In genomic region chr8:44025926-44026325, GRCm38 (mm10) we compare ENCODE assay signal across 9 mouse cellular contexts.
DNase-seq lines count a peak whose midpoint lies in the region; ATAC-seq and TF ChIP-seq lines count a peak whose summit lies in the region.
"Had no signal": no experiment of that assay in that cellular context is flagged by ENCODE, and none has a peak within 500 bp of the region (broad histone marks: within the 10 kb centered on the region; RNA-seq: fewer than 3 reads in every experiment).

No protein-coding gene starts in this region.

- H3K27ac ChIP-seq in kidney, embryonic 15.5 days: no peak overlapping the region
- no peak overlapping the region for H3K27ac ChIP-seq in embryonic fibroblast, embryonic 13.5 days (ENCODE audit: insufficient read depth, low read length)
- H3K27ac ChIP-seq in lung, embryonic 14.5 days (ENCODE audit: low read depth): no peak overlapping the region
- H3K27ac ChIP-seq: midbrain, embryonic 12.5 days had no signal

- H3K4me2 ChIP-seq in kidney, embryonic 15.5 days: no peak overlapping the region
- no peak overlapping the region for H3K4me2 ChIP-seq in lung, embryonic 14.5 days
- H3K4me2 ChIP-seq: midbrain, embryonic 12.5 days had no signal

- WGBS in kidney, embryonic 15.5 days: 40% methylated on average over 3 of the region's 3 CpGs
- WGBS in lung, embryonic 14.5 days: 25% methylated on average over 3 of the region's 3 CpGs

- H3K9me3 ChIP-seq in kidney, embryonic 15.5 days (replicated peaks): no peaks in the 10 kb centered on the region
- no peaks in the 10 kb centered on the region for H3K9me3 ChIP-seq in lung, embryonic 14.5 days (ENCODE audit: low read depth, low read length)
- H3K9me3 ChIP-seq: midbrain, embryonic 12.5 days had no signal

- peak; percentile 13 to 74 for DNase-seq in adrenal gland, adult (ENCODE audit: inconsistent age in 2 of 2, low spot score in 1 of 2)
- no peak for DNase-seq in adrenal gland, adult 8-10 months
- peak; percentile 66 for DNase-seq in kidney, adult 9 months
- DNase-seq in adrenal gland, postnatal 36 days: peak; percentile 44 to 62
- DNase-seq in lung, embryonic 14.5 days: peak; percentile 75
- peak; percentile 52 for DNase-seq in thymus, postnatal 4 days

- H3K4me3 ChIP-seq in kidney, embryonic 15.5 days (replicated peaks): no peak overlapping the region
- no peak overlapping the region for H3K4me3 ChIP-seq in embryonic fibroblast, embryonic 13.5 days (ENCODE audit: insufficient read depth, low read length)
- no peak overlapping the region for H3K4me3 ChIP-seq in lung, embryonic 14.5 days (ENCODE audit: low read depth, low read length)
- H3K4me3 ChIP-seq: midbrain, embryonic 12.5 days had no signal

- H3K27me3 ChIP-seq in kidney, embryonic 15.5 days: no peaks in the 10 kb centered on the region
- H3K27me3 ChIP-seq in lung, embryonic 14.5 days (ENCODE audit: insufficient read depth, low read length): no peaks in the 10 kb centered on the region
- H3K27me3 ChIP-seq: midbrain, embryonic 12.5 days had no signal

- TF ChIP-seq POLR2A in embryonic fibroblast, embryonic 13.5 days (IDR thresholded peaks at IDR 0.05; ENCODE audit: low read depth, low read length): no peak

- no peak for ATAC-seq in kidney, embryonic 15.5 days (replicated peaks; ENCODE audit: low FRiP score)
- ATAC-seq in lung, embryonic 14.5 days (ENCODE audit: insufficient read depth): no peak

- H3K36me3 ChIP-seq in kidney, embryonic 15.5 days: no peaks in the 10 kb centered on the region
- H3K36me3 ChIP-seq in lung, embryonic 14.5 days (ENCODE audit: insufficient read depth): no peaks in the 10 kb centered on the region
- H3K36me3 ChIP-seq: midbrain, embryonic 12.5 days had no signal

- 0 out of 2 replicates have a peak, but pooled peaks have one; percentile 29 for TF ChIP-seq CTCF in embryonic fibroblast, embryonic 13.5 days (IDR thresholded peaks at IDR 0.05; ENCODE audit: borderline replicate concordance, insufficient read depth, low read length)
- peak; percentile 78 for TF ChIP-seq CTCF in lung, embryonic 14.5 days (IDR thresholded peaks at IDR 0.05; ENCODE audit: low read depth)

- no peak overlapping the region for H3K9ac ChIP-seq in kidney, embryonic 15.5 days
- no peak overlapping the region for H3K9ac ChIP-seq in lung, embryonic 14.5 days
- H3K9ac ChIP-seq: midbrain, embryonic 12.5 days had no signal

- 0 out of 2 replicates have a peak, but pooled peaks cover 3% of the 10 kb centered on the region for H3K4me1 ChIP-seq in kidney, embryonic 15.5 days
- H3K4me1 ChIP-seq in embryonic fibroblast, embryonic 13.5 days (ENCODE audit: control insufficient read depth, insufficient read depth, low read length): 0 out of 2 replicates have a peak, but pooled peaks cover 4% of the 10 kb centered on the region
- no peaks in the 10 kb centered on the region for H3K4me1 ChIP-seq in lung, embryonic 14.5 days (ENCODE audit: insufficient read depth)
- H3K4me1 ChIP-seq: midbrain, embryonic 12.5 days had no signal
